Mouse (Mus musculus) layer of hippocampus, adult 8-10 months (tissue): ENCODE data around the gene Smad3. TPM values are rescaled to one million over a fixed set of nuclear protein-coding genes. Genes with fewer than 3 reads are reported as not detected.
A peak's percentile ranks its signal among the peaks of the same experiment; 100 is the strongest.

Experiments used
- DNase-seq, 2 experiments: peaks; one replicate each; pipeline ENCODE4 v3.0.0; 2022; ENCODE audit warnings: low spot score in 2 of 2
- total RNA-seq, 4 experiments: library from RNA; stranded (reverse); gene quantifications; 2 replicates each; pipeline ENCODE4 v1.2.4; 2022

Gene Smad3
- total RNA-seq, 4 experiments from 2014 or later: 48.8 to 57.3 (median 53.6) TPM

GRCm38 (mm10) chr9:63667373-63667724 lies 90.4 kb downstream of the Smad3 start:
- no peak for DNase-seq

DNA sequence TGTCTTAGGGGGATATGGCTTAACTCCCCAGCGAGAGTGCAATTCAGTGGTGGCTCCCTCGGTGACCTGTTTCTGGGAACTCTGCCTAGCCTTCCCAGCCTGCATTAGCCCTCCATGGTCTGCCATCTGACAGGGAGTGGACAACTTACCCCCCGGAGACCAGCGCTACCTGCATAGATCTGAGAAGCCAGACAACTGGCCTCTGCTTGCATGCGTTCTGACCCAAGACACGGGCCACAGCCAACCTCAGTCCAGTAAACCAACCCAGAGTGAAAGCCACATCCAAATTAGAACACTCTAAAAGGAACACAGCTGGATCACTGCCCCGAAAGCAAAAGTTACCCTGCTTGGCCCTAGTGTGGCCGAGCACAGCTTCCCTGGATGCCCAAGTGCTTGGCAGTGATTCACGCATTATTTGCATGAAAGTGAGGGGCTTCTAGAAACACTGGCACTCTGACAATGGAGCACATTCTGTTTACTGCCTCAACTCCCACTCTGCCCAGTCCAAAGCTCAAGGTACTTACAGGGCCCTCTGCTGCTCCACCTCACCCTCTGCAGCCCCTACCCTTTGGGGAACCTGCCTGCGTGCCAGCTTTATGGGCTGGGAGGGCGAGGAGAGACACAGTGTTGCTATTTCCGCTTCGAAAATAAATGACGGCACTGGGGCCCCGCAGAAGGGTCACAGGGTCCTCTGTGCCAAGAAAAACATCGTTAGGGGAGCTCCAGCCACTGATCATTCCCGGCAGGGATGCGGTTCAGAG lies 91.0 kb downstream of the Smad3 start:
- DNase-seq: no peak

- no peak for DNase-seq
Measured at GRCm38 (mm10) chr9:63664792-63665646, 92.8 kb downstream of the Smad3 start.

DNA sequence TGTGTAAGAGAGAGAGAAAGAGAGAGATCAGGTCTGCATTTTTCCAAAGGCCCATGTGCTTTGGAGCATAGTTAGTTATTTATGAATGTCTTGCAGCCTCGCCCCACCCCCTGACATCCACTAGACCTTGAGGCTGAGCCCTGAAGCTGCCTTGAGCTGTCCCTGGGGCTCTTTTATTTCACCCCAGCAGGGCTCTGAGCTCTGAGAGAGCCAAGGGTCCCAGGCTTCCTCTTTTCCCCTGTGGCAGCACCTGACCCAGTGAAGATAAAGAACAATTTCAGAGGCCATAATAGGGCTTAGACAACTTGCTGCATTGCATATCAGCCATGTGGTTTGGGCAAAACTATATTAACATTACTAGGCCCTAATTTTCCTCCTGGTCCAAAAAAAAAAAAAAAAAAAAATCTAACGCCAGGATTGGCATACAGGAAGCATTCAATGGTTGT lies 93.5 kb downstream of the Smad3 start:
- DNase-seq: no peak

DNA sequence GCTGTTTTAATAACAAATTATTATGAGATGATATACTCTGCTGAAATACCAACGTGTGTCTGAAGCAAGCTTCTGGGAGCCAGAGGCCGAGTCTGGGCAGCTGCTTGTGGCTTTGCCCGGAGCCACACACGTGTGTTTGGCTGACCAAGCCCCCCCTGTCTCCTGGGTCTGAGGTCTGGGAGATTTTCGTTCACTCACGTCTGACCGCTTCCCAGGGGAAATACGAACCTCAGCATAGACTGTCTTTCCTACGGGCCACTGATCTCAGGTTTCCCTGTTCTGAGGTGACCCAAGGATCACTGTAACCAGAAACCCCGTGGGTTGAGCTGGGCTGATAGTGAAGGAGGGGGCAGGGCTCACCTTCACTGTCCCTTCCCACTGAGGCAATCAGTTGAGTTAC lies 94.6 kb downstream of the Smad3 start:
- DNase-seq: no peak

GRCm38 (mm10) chr9:63662759-63663158 lies 95.0 kb downstream of the Smad3 start:
- DNase-seq: no peak

DNA sequence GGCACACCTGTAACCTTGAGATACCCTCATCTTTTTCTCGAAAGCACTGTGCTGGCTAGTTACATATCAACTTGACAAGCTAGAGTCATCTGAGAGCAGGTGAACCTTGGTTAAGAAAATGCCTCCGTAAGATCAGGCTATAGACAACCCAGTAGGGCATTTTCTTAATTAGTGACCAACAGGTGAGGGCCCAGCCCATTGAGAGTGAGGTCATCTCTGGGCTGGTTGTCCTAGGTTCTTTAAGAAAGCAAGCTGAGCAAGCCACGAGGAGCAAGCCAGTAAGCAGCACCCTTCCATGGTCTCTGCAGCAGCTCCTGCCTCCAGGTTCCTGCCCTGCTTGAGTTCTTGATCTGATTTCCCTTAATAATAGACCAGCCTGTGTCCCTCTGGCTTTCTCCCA lies 97.1 kb downstream of the Smad3 start:
- DNase-seq: no peak

GRCm38 (mm10) chr9:63660061-63660460 lies 97.7 kb downstream of the Smad3 start:
- no peak for DNase-seq

- DNase-seq: no peak
Measured at GRCm38 (mm10) chr9:63658970-63659371, 98.8 kb downstream of the Smad3 start.

DNA sequence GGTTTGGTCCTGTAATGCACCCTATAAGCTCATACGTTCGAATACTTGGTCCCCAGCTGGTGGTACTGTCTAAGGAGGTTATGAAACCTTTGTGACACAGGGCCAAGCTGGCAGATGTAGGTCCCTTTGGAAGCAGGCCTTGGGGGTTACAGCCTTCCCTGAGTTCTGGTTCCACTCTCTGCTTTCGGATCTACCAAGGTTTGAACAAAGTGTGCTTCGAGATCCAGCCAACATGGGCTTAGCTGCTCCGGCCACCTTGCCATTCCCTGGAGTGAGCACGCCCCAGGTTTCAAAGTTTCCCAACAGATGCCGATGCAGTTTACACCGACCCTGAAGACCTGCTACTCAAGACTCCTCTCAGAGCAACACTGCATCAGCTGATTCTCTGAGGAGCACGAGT lies 99.4 kb downstream of the Smad3 start:
- no peak for DNase-seq

GRCm38 (mm10) chr9:63657167-63657566 lies 100.6 kb downstream of the Smad3 start:
- DNase-seq: no peak

DNA sequence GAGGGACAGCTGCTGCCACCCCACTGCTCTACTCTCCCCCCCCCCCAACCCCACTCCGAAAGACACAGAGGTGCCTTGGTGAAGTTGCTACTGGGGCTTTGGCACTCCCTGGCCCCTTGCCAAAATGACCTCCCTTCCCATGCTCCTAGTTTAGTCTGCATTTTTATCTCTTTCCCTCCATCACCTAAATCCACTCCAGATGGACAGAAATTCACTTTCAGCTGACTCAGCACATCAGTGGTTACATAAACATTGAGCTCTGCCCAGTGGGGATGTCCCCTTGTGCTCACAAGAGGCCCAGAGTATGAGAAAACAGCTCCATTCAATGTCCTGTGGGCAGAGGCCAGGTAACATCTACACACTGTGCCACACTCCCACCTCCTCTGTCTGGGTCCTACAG lies 102.7 kb downstream of the Smad3 start:
- DNase-seq: no peak

- DNase-seq: no peak
Measured at GRCm38 (mm10) chr9:63654575-63654974, 103.2 kb downstream of the Smad3 start.

DNA sequence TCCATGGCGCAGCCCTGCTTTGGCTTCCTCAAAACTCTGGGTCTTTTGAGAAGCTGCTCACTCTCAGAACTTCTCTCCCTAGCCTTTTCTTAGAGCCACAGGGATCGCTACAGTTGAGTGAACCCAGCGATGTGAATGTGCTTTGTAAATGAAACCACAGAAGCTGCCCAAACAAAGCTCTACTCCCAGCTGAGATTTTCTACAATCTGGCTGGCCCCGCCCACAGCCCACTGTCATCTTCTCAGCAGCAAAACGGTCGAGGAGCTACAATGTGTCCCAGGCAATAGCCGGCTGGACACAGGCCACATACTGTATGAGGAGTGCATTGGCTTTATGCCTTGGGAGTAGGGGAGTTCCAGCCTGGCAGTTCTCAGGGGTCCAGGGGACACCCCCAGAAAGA lies 104.1 kb downstream of the Smad3 start:
- DNase-seq: no peak

- no peak for DNase-seq
Measured at GRCm38 (mm10) chr9:63651594-63651993, 106.2 kb downstream of the Smad3 start.

GRCm38 (mm10) chr9:63650905-63651304 lies 106.9 kb downstream of the Smad3 start:
- peak in 1 of 2 experiments; percentile 44 for DNase-seq

DNA sequence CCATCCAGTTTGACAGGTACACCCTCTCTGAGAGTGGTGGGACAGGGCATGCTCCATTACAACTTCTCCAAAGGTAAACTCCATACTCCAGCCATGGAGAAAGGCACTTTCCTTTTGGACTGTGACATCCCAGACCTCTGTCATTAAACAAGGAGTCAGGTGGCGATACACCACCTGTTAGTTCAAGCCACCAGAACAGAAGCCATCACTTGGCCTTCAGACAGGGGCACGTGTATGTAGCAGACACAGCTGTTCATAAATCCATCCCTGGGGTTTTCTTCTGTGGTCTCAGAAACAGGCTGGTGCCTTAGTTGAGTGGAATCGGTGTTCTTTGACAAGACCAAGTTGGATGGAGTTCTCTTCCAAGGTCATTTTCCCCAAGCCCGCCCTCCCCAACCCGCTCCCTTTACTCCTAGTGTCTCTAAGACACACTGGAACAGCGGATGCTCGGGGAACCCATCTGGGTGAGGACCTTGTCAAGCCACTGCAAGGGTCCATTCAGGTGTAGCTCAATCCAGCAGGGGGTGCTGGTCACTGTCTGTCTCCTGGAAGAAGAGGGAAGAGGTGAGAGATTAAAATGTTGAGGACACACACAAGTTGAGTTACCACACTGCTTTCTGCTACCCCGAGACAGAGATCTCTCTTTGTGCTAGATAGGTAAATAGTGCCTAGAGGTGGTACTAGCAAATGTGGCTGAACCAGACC lies 107.8 kb downstream of the Smad3 start:
- no peak for DNase-seq

DNA sequence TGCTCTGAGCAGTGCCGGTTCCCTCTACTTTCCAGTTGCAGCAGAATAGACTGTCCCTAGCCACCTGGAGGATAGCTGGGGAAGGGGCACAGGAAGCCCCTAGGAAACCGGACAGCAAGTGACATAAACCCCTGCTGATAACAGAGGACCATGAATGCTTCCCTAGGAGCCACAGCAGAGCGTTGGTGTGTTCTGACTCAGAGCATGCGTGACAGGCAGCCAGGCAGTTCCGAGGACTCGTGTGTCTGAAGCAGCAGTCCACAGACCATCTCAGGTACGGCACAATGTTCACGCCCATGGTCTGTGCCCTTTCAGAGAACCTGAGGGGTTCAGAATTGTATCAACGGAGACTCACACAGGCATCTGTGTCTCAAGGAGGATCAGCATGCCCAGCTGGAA lies 109.3 kb downstream of the Smad3 start:
- no peak for DNase-seq

- DNase-seq: peak in 1 of 2 experiments; percentile 19
Measured at GRCm38 (mm10) chr9:63647581-63648519, 109.9 kb downstream of the Smad3 start.

DNA sequence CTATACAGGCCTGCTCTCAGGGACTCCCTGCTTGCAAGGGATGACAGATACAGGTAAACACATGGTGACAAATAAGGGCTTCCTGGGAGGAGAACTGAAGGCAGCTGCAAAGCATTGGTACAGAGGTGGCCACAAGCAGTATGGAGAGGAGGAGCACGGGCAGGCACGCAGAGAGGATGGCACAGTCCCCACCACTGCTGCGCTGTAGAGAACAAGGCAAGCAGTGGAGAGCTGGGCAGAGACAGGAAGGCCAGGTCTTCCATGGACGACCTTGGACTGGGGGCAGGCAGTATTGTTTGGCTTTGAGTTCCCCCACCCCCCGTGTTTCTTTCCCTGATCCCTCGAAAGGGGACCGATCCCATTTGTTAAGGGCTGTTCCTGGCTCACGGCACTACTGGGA lies 112.7 kb downstream of the Smad3 start:
- no peak for DNase-seq

GRCm38 (mm10) chr9:63644011-63644410 lies 113.8 kb downstream of the Smad3 start:
- DNase-seq: no peak
